Mouse (Mus musculus) midbrain, embryonic 11.5 days (tissue): Measurements from ENCODE around the gene Fam107b. TPM values are rescaled to one million over a fixed set of nuclear protein-coding genes. Genes with fewer than 3 reads are reported as not detected.

Experiments used
- ATAC-seq: fragments of 200-750 bp; cut with Nextera tagmentation; 2 replicates; pipeline ENCODE4 v1.8.0; 2017; ENCODE audit warnings: moderate TSS enrichment, moderate library complexity; ENCODE audit not compliant: low FRiP score
- DNase-seq: peaks from one replicate; pipeline ENCODE4 v3.0.0; 2015; ENCODE audit warnings: low spot score; ENCODE audit errors: missing footprints
- H3K27ac ChIP-seq: fragments of 300-500 bp; sonication (generic); 2 replicates; pipeline ENCODE4 v1.5.1; 2014; ENCODE audit warnings: low read depth, low read length
- H3K27me3 ChIP-seq: fragments of 300-500 bp; sonication (generic); 2 replicates; pipeline ENCODE4 v1.6.1; 2014; ENCODE audit warnings: mild to moderate bottlenecking, low read length, moderate library complexity, mixed read lengths; ENCODE audit not compliant: control insufficient read depth, insufficient read depth
- H3K36me3 ChIP-seq: fragments of 300-500 bp; sonication (generic); 2 replicates; pipeline ENCODE4 v1.6.1; 2014; ENCODE audit warnings: mild to moderate bottlenecking, low read length, moderate library complexity, mixed read lengths; ENCODE audit not compliant: control insufficient read depth, insufficient read depth
- H3K4me1 ChIP-seq: fragments of 300-500 bp; sonication (generic); 2 replicates; pipeline ENCODE4 v1.6.1; 2014; ENCODE audit warnings: low read length; ENCODE audit not compliant: control insufficient read depth, insufficient read depth
- H3K4me2 ChIP-seq: fragments of 300-500 bp; sonication (generic); 2 replicates; pipeline ENCODE4 v1.6.1; 2014; ENCODE audit warnings: mild to moderate bottlenecking, moderate library complexity
- H3K4me3 ChIP-seq: fragments of 300-500 bp; sonication (generic); 2 replicates; pipeline ENCODE4 v1.5.1; 2014; ENCODE audit warnings: low read depth, low read length
- H3K9ac ChIP-seq: fragments of 300-500 bp; sonication (generic); 2 replicates; pipeline ENCODE4 v1.6.1; 2014; ENCODE audit warnings: low read length
- H3K9me3 ChIP-seq: fragments of 300-500 bp; sonication (generic); 2 replicates; pipeline ENCODE4 v1.6.1; 2016; ENCODE audit warnings: low read length; ENCODE audit not compliant: control insufficient read depth
- WGBS: fragments of 180-500 bp; shearing (Covaris S2); extraction: QIAGEN DNeasy Blood & Tissue Kit; methylation state at CpG from one replicate; pipeline ENCODE4 v1.1.7; 2014; 5-methylcytosine and 5-hydroxymethylcytosine counted together
- polyA plus RNA-seq: library from polyadenylated mRNA; unstranded; fragments of >200 nt; fragmentation: Nextera tagmentation; extraction: Ambion mirVana; gene quantifications from 2 replicates; pipeline ENCODE4 v1.2.1, GENCODE M21; 2014

The Fam107b gene
- polyA plus RNA-seq, 1 experiment from 2014 or later, result 60.4 TPM

GRCm38 (mm10) chr2:3594663-3595318 lies 24.5 kb downstream of the Fam107b start:
- H3K36me3 ChIP-seq, result no peaks in the 10 kb centered on the region
- H3K4me2 ChIP-seq, result no peak overlapping the region
- H3K27me3 ChIP-seq, result no peaks in the 10 kb centered on the region
- H3K9ac ChIP-seq, result no peak overlapping the region
- H3K9me3 ChIP-seq, result no peaks in the 10 kb centered on the region; the same call in 1 of the 2 replicates
- no peaks in the 10 kb centered on the region for H3K4me1 ChIP-seq
- ATAC-seq, result no peak
- no peak overlapping the region for H3K27ac ChIP-seq
- no peak overlapping the region for H3K4me3 ChIP-seq
- DNase-seq, result no peak
- WGBS, result 67% methylated on average over 2 of the region's 2 CpGs

- no peaks in the 10 kb centered on the region for H3K36me3 ChIP-seq
- no peaks in the 10 kb centered on the region; the same call in 1 of the 2 replicates for H3K9me3 ChIP-seq
- H3K27me3 ChIP-seq, result no peaks in the 10 kb centered on the region
- no peak overlapping the region for H3K9ac ChIP-seq
- H3K27ac ChIP-seq, result no peak overlapping the region
- no peak overlapping the region for H3K4me2 ChIP-seq
- DNase-seq, result no peak
- 71% methylated on average over 3 of the region's 3 CpGs for WGBS
- H3K4me3 ChIP-seq, result no peak overlapping the region
- no peaks in the 10 kb centered on the region for H3K4me1 ChIP-seq
- no peak for ATAC-seq
Measured at GRCm38 (mm10) chr2:3600421-3600820, 30.1 kb downstream of the Fam107b start.

GRCm38 (mm10) chr2:3602599-3602998 lies 32.3 kb downstream of the Fam107b start:
- H3K4me3 ChIP-seq, result no peak overlapping the region
- H3K9ac ChIP-seq, result no peak overlapping the region
- 90% methylated on average over 3 of the region's 3 CpGs for WGBS
- no peak overlapping the region for H3K27ac ChIP-seq
- H3K9me3 ChIP-seq, result no peaks in the 10 kb centered on the region
- no peak overlapping the region for H3K4me2 ChIP-seq
- DNase-seq (peak; percentile 31), ATAC-seq (no peak)
- no peaks in the 10 kb centered on the region for H3K4me1 ChIP-seq
- H3K27me3 ChIP-seq, result no peaks in the 10 kb centered on the region
- H3K36me3 ChIP-seq, result no peaks in the 10 kb centered on the region

- ATAC-seq (no peak), DNase-seq (peak; percentile 37)
- H3K4me1 ChIP-seq, result no peaks in the 10 kb centered on the region
- H3K9ac ChIP-seq, result no peak overlapping the region
- 88% methylated on average over 5 of the region's 5 CpGs for WGBS
- no peak overlapping the region for H3K27ac ChIP-seq
- H3K27me3 ChIP-seq, result no peaks in the 10 kb centered on the region
- H3K4me2 ChIP-seq, result no peak overlapping the region
- no peak overlapping the region for H3K4me3 ChIP-seq
- H3K36me3 ChIP-seq, result no peaks in the 10 kb centered on the region
- no peaks in the 10 kb centered on the region for H3K9me3 ChIP-seq
Measured at GRCm38 (mm10) chr2:3603181-3603580, 32.9 kb downstream of the Fam107b start.

GRCm38 (mm10) chr2:3608868-3609854 lies 38.9 kb downstream of the Fam107b start:
- no peak overlapping the region for H3K9ac ChIP-seq
- H3K9me3 ChIP-seq, result no peaks in the 10 kb centered on the region
- no peak overlapping the region for H3K4me2 ChIP-seq
- H3K4me3 ChIP-seq, result no peak overlapping the region
- no peaks in the 10 kb centered on the region for H3K27me3 ChIP-seq
- ATAC-seq, result peak; percentile 63; the same call in 1 of the 2 replicates
- no peak overlapping the region for H3K27ac ChIP-seq
- no peaks in the 10 kb centered on the region for H3K36me3 ChIP-seq
- WGBS, result 63% methylated on average over 8 of the region's 8 CpGs
- DNase-seq, result peak; percentile 73
- no peaks in the 10 kb centered on the region for H3K4me1 ChIP-seq

- H3K9me3 ChIP-seq, result no peaks in the 10 kb centered on the region
- no peak overlapping the region for H3K27ac ChIP-seq
- no peaks in the 10 kb centered on the region for H3K27me3 ChIP-seq
- H3K36me3 ChIP-seq, result no peaks in the 10 kb centered on the region
- DNase-seq (peak; percentile 12), ATAC-seq (no peak)
- no peaks in the 10 kb centered on the region for H3K4me1 ChIP-seq
- H3K9ac ChIP-seq, result no peak overlapping the region
- H3K4me2 ChIP-seq, result no peak overlapping the region
- 89% methylated on average over 1 of the region's 1 CpGs for WGBS
- H3K4me3 ChIP-seq, result no peak overlapping the region
Measured at GRCm38 (mm10) chr2:3618446-3618845, 48.2 kb downstream of the Fam107b start.

GRCm38 (mm10) chr2:3621568-3621967 lies 51.3 kb downstream of the Fam107b start:
- DNase-seq (no peak), ATAC-seq (no peak)
- no peaks in the 10 kb centered on the region for H3K9me3 ChIP-seq
- H3K4me2 ChIP-seq, result no peak overlapping the region
- H3K4me3 ChIP-seq, result no peak overlapping the region
- H3K27me3 ChIP-seq, result no peaks in the 10 kb centered on the region
- H3K4me1 ChIP-seq, result no peaks in the 10 kb centered on the region
- WGBS, result 84% methylated on average over 6 of the region's 6 CpGs
- no peak overlapping the region for H3K9ac ChIP-seq
- no peak overlapping the region for H3K27ac ChIP-seq
- no peaks in the 10 kb centered on the region for H3K36me3 ChIP-seq

GRCm38 (mm10) chr2:3622158-3622557 lies 51.9 kb downstream of the Fam107b start:
- no peak overlapping the region for H3K4me2 ChIP-seq
- WGBS, result 71% methylated on average over 2 of the region's 2 CpGs
- DNase-seq, result peak; percentile 21
- H3K27me3 ChIP-seq, result no peaks in the 10 kb centered on the region
- H3K4me3 ChIP-seq, result no peak overlapping the region
- H3K27ac ChIP-seq, result no peak overlapping the region
- H3K9ac ChIP-seq, result no peak overlapping the region
- no peaks in the 10 kb centered on the region for H3K4me1 ChIP-seq
- no peaks in the 10 kb centered on the region for H3K9me3 ChIP-seq
- H3K36me3 ChIP-seq, result no peaks in the 10 kb centered on the region
- no peak for ATAC-seq
